Mouse (Mus musculus): ENCODE results near the gene Cd2bp2. TPM values are rescaled to one million over a fixed set of nuclear protein-coding genes. Genes with fewer than 3 reads are reported as not detected.

Gene Cd2bp2
- total RNA-seq, 2 experiments from 2014 or later, result 73.9 to 84.5 TPM

DNA sequence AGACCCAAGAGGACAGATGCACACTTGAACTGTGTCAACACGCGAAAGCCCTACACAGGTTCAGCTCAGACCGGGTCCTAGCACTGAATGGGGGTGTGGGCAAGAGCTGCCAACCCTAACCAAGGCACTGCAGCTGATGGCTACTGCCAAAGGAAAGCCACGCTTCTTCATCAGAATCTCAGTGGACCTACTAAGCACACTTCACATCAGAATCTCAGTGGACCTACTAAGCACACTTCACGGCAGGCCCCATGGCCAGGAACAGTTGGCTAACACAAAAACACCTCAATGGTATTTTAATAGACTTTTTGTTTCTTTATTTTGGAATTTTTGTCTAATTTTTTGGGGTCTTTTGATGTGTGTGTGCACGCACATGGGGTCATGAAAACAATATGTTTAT is 43.4 kb downstream of the Cd2bp2 start:
- intact Hi-C loops (cut with DNase I), result no loop called here

DNA sequence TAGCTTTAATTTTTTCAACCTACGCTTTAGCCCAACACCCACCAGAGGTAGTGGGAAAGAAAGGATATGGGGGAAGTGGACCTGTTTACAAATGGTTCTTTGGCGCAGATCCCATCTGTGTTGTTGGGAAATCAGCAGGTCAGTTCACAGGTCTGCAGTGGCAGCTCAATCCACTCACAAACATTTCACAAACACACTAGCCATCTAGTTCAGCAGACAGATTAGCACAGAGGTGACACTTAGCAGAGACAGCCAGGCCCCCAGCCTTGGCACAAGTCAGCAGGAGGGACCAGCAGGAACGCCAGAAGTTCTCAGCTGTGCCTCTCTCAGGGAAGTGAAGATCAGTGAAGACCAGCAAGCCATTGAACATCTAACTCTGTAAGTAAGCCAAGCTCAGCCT is 47.9 kb downstream of the Cd2bp2 start:
- no peak for DNase-seq (ENCODE audit: low spot score in 2 of 2)
- intact Hi-C loops (cut with DNase I), result no loop called here

More for the DNA sequence above, 43.4 kb downstream of the Cd2bp2 start:
- DNase-seq (ENCODE audit: low spot score in 2 of 2), result no peak

DNA sequence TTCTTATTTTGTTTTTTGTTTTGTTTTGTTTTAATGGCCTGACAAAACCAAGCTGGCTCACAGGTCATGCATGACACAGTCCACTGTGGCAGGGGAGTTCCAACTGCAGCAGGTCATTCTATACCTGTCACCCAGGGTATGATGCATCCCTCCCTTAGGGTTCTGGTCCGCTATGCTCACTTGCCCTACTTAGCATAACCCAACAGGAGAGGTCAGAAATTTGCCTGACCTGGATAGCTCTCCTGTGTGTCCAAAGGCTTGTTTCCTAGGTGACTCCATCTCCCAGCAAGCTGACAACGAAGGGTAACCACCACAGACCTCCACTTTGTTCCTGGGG is 49.6 kb downstream of the Cd2bp2 start:
- no peak for DNase-seq (ENCODE audit: low spot score in 2 of 2)
- intact Hi-C loops (cut with DNase I), result no loop called here

DNA sequence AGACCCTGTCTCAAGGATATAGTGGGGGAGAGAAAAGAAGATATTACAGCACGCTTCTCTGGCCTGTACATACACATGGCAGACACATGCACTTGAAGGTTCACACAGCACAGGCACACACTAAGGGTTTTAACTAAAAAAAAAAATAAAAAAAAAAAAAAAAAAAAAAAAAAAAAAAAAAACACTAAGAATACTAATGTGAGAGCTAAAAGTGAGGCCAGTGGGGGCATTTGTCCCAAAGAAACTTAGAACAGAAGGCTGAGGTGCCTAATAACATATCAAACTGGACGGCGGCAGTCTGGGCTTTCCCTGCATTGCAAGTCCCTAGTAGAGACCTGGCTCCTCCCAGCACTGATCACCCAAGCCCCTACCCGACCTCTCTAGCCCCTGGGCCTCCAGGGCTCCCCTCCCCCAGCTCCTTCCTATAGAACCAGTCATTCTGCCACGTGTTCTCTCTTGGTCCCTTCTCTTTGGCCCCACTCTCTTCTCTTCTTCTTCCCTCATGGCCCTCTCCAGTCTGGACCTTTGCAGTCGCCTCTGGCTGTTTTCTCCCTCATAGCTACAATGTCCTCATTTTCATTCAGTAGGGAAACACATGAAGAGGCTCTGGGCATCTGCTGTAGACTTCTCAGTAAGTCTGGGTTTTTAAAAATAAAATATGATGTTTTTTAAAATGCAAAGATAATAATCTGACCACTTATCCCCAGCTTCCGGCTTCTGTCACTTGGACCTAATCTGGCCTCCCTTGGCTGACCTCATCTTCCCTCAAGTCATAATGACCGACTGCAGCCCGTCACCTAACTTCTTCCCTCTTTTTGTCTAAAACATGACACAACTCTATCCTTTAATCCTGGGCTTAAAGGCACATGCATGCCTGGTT is 50.2 kb downstream of the Cd2bp2 start:
- intact Hi-C loops (cut with DNase I), result no loop called here

DNA sequence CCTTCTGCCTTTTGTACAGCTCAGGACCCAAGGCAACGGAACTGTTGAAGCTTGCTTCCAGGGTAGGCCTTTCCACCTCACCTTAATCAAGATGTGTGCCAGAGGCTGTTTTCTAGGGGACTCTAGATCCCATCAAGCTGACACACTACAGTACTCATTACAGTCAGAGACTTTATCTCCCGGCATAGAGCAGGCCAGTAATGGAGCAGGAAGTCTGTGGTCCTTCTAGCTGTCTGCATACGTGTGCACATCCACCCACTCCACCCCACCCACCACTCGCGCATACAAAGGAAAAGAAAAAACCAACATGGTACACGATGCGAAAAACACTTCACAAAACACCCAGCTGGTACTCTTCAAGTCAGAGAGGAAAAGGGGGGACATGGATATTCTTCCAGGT is 51.4 kb downstream of the Cd2bp2 start:
- no peak for DNase-seq (ENCODE audit: low spot score in 2 of 2)
- intact Hi-C loops (cut with DNase I), result loop anchor here (5.0 kb wide), 1 partner anchor 33 kb away; no protein-coding TSS in a partner anchor

More for the DNA sequence above, 50.2 kb downstream of the Cd2bp2 start:
- DNase-seq (ENCODE audit: low spot score in 2 of 2), result no peak

DNA sequence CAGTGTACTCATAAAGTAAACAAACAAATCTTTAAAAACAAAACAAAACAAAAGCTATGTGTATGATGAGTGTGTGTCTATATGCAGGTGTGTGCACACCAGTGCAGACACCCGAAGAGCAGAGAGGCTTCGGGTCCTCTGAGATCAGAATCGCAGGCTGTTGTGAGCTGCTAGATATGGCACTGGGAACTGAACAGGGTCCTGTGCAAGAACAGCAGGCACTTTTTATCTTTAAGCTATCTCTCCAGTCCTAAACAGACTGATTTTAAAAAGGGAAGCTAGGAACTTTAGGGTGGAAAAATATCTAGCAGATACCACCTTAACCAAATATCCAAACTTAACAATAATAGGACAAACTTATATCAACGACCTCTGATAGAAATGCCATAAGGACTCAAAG is 53.2 kb downstream of the Cd2bp2 start:
- no peak for DNase-seq (ENCODE audit: low spot score in 2 of 2)
- intact Hi-C loops (cut with DNase I), result loop anchor here (5.0 kb wide), 1 partner anchor 35 kb away; no protein-coding TSS in a partner anchor

DNA sequence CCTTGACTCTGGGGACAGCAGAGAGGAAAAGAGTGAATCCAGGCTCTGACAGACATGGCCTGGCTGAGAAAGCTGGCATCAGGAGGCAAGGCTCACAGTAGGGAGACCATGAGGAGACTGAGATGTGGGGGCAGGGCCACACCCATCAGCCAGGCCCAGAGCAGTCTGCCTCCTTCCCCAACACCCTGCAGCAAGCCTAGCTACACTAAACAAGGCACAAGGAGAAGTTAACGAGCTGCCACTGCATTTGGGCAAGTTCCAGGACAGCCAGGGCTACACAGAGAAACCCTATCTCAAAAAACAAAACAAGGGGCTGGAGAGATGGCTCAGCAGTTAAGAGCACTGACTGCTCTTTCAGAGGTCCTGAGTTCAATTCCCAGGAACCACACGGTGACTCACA is 53.6 kb downstream of the Cd2bp2 start:
- intact Hi-C loops (cut with DNase I), result loop anchor here (5.0 kb wide), 1 partner anchor 35 kb away; no protein-coding TSS in a partner anchor
- no peak for DNase-seq (ENCODE audit: low spot score in 2 of 2)

Other genes starting within 250 kb of the Cd2bp2 start
- 10 to 100 TPM; 49.1 to 52.0 TPM for gene Asphd1, start 246.5 kb downstream of the Cd2bp2 start, total RNA-seq (2021)
- gene Sez6l2, start 245.5 kb downstream of the Cd2bp2 start, total RNA-seq (2021), result 100 to 1,000 TPM; 335 to 339 TPM
- gene Cdipt, start 220.1 kb downstream of the Cd2bp2 start, total RNA-seq (2021), result 100 to 1,000 TPM; 187 to 196 TPM
- under 1 TPM in 1 of 2 experiments, not detected in 1; 0.42 TPM for gene Cdiptos, start 220.0 kb downstream of the Cd2bp2 start, total RNA-seq (2021)
- gene Mvp, start 181.4 kb downstream of the Cd2bp2 start, total RNA-seq (2021), result 1 to 10 TPM; 4.9 to 5.1 TPM
- not detected for gene Pagr1b, start 179.6 kb downstream of the Cd2bp2 start, total RNA-seq (2021)
- 10 to 100 TPM; 14.5 to 19.3 TPM for gene Pagr1a, start 178.7 kb downstream of the Cd2bp2 start, total RNA-seq (2021)
- 10 to 100 TPM; 33.6 to 43.7 TPM for gene Gm42742, start 175.0 kb downstream of the Cd2bp2 start, total RNA-seq (2021)
- gene Prrt2, start 174.8 kb downstream of the Cd2bp2 start, total RNA-seq (2021), result 100 to 1,000 TPM; 165 to 186 TPM
- 100 to 1,000 TPM; 260 to 271 TPM for gene Maz, start 169.0 kb downstream of the Cd2bp2 start, total RNA-seq (2021)
- 10 to 100 TPM in 1 of 2 experiments, 1 to 10 TPM in 1; 9.6 to 10.4 TPM for gene Kif22, start 153.6 kb downstream of the Cd2bp2 start, total RNA-seq (2021)
- gene Zg16, start 108.7 kb downstream of the Cd2bp2 start, total RNA-seq (2021), result not detected
- 1 to 10 TPM; 1.3 to 1.6 TPM for gene AI467606, start 104.7 kb downstream of the Cd2bp2 start, total RNA-seq (2021)
- gene Qprt, start 73.8 kb downstream of the Cd2bp2 start, total RNA-seq (2021), result under 1 TPM in 1 of 2 experiments, not detected in 1; 0.25 TPM
- under 1 TPM in 1 of 2 experiments, not detected in 1; 0.11 TPM for gene Spn, start 58.2 kb downstream of the Cd2bp2 start, total RNA-seq (2021)
- 10 to 100 TPM; 82.8 to 83.9 TPM for gene Tbc1d10b, start 12.4 kb upstream of the Cd2bp2 start, total RNA-seq (2021)
- 1 to 10 TPM; 1.7 to 4.2 TPM for gene Mylpf, start 12.8 kb upstream of the Cd2bp2 start, total RNA-seq (2021)
- 10 to 100 TPM; 17.7 to 19.2 TPM for gene Zfp553, start 37.0 kb upstream of the Cd2bp2 start, total RNA-seq (2021)
- 1 to 10 TPM; 5.9 to 6.3 TPM for gene Sept1, start 37.1 kb upstream of the Cd2bp2 start, total RNA-seq (2021)
- 10 to 100 TPM; 62.0 to 63.9 TPM for gene Zfp771, start 48.2 kb upstream of the Cd2bp2 start, total RNA-seq (2021)
- gene Dctpp1, start 64.7 kb upstream of the Cd2bp2 start, total RNA-seq (2021), result 10 to 100 TPM; 32.1 to 38.3 TPM
- gene Sephs2, start 78.0 kb upstream of the Cd2bp2 start, total RNA-seq (2021), result 10 to 100 TPM; 45.9 to 50.3 TPM
- gene Itgal, start 100.2 kb upstream of the Cd2bp2 start, total RNA-seq (2021), result under 1 TPM; 0.59 to 0.72 TPM
- gene Zfp768, start 149.5 kb upstream of the Cd2bp2 start, total RNA-seq (2021), result 10 to 100 TPM; 10.9 to 13.0 TPM
- gene Zfp747, start 180.0 kb upstream of the Cd2bp2 start, total RNA-seq (2021), result 1 to 10 TPM; 5.4 to 7.8 TPM
- gene 9130019O22Rik, start 191.1 kb upstream of the Cd2bp2 start, total RNA-seq (2021), result 1 to 10 TPM; 2.7 to 2.8 TPM
- 1 to 10 TPM; 6.2 to 6.8 TPM for gene E430018J23Rik, start 197.6 kb upstream of the Cd2bp2 start, total RNA-seq (2021)
- gene Zfp764, start 210.8 kb upstream of the Cd2bp2 start, total RNA-seq (2021), result 1 to 10 TPM; 2.9 to 4.1 TPM
- gene Zfp688, start 226.0 kb upstream of the Cd2bp2 start, total RNA-seq (2021), result 10 to 100 TPM; 11.4 to 11.7 TPM

All from left cerebral cortex, postnatal 14 days (tissue).